Mouse (Mus musculus) embryonic fibroblast, embryonic 13.5 days (primary cell): ENCODE measurements at regions not wholly inside any gene's neighbourhood (a gene's known extent, or its start where the extent isn't known, plus 50 kb on each side); places are given as distances from the start of the nearest gene placed in this dataset.
A peak's percentile ranks its signal among the peaks of the same experiment; 100 is the strongest.
"Not testable (repeated sequence)": the region's sequence is repeated elsewhere in the genome, so short reads cannot be mapped to it uniquely, and the experiment has no call there.

Source experiments
- H3K27ac ChIP-seq: 2 replicates; pipeline ENCODE4 v1.5.1; 2012; ENCODE audit warnings: low read length, control low read depth, inconsistent platforms; ENCODE audit not compliant: insufficient read depth
- H3K4me1 ChIP-seq: 2 replicates; pipeline ENCODE4 v1.6.1; 2011; ENCODE audit warnings: low read length; ENCODE audit not compliant: control insufficient read depth, insufficient read depth
- H3K4me3 ChIP-seq: 2 replicates; pipeline ENCODE4 v1.5.1; 2011; ENCODE audit warnings: mild to moderate bottlenecking, control low read depth, low read length; ENCODE audit not compliant: insufficient read depth
- POLR2A ChIP-seq: IDR thresholded peaks from 2 replicates; pipeline ENCODE4 v1.6.1; 2011; ENCODE audit warnings: low read depth, mild to moderate bottlenecking, control low read depth, low read length, moderate library complexity

DNA sequence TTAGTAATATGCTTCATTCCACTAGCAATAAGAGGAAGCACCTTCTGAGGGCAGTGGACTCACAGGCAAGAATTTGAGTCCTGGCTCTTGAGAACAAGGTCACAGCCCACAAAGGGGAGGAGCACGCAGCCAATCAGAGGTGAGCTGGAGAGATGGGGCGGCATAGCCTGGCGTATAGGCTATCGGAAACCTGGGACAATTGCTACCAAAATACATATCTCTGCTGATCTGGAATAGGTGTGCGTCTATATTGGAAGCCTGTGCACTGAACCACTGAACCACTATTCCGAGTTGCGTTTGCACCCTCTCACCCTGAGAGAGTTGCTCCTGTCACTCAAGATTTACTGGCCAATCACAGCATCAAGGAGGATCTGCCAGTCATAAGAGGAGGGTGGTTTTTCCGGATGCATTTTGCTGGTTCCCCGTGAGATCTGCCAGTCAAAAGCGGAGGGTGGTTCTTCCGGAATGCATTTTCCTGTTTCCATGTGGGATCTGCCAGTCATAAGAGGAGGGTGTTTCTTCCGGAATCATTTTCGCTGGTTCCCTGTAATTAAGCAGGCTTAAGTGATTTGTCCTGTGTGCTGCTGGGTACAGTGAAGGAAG lies 80.1 kb upstream of the Riok2 start:
- not testable (repeated sequence) for H3K4me1 ChIP-seq
- H3K27ac ChIP-seq, result peak overlapping the region; percentile 45
- peak; percentile 61 for TF ChIP-seq POLR2A
- peak overlapping the region; percentile 54 for H3K4me3 ChIP-seq

GRCm38 (mm10) chr17:17295037-17295436 lies 79.1 kb upstream of the Riok2 start:
- not testable (repeated sequence) for H3K4me3 ChIP-seq, H3K4me1 ChIP-seq, H3K27ac ChIP-seq

DNA sequence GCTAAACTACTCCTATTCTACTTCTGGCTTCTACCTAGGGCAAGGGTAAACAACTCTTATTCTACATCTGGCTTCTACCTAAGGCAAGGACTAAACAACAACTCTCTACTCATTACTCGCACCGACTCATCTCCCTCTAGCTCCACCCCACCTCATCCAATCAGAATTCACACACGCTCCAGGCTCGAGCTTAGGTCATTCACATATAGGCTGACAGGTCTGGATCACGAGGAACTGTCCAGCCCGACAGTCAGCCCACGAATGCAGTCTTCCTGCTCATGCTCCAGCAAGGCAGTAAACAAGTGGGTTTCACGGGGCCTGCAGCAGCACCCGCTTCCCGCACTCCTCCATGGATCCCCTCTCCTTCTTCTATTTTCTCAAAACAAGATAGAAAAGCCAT lies 70.6 kb upstream of the Riok2 start:
- H3K27ac ChIP-seq, H3K4me3 ChIP-seq, H3K4me1 ChIP-seq: not testable (repeated sequence)
